Comparison of ENCODE assay signal across 8 mouse cellular contexts in genomic region chr8:124775695-124776094, GRCm38 (mm10). TPM values are rescaled to one million over a fixed set of nuclear protein-coding genes. Genes with fewer than 3 reads are reported as not detected.
DNase-seq lines count a peak whose midpoint lies in the region; ATAC-seq and TF ChIP-seq lines count a peak whose summit lies in the region.

No protein-coding gene starts in this region.

- ATAC-seq in limb, embryonic 14.5 days (ENCODE audit: low FRiP score, low read depth), result no peak
- no peak for ATAC-seq in midbrain, postnatal 0 days (ENCODE audit: low FRiP score)

- no peak overlapping the region for H3K4me3 ChIP-seq in kidney, adult 2 months (ENCODE audit: insufficient read depth, low read depth, low read length)
- no peak overlapping the region for H3K4me3 ChIP-seq in limb, embryonic 14.5 days (replicated peaks; ENCODE audit: low read length)
- H3K4me3 ChIP-seq in midbrain, postnatal 0 days (ENCODE audit: low read depth, low read length), result no peak overlapping the region

- no peaks in the 10 kb centered on the region for H3K9me3 ChIP-seq in limb, embryonic 14.5 days (ENCODE audit: control insufficient read depth, low read length)
- H3K9me3 ChIP-seq in midbrain, postnatal 0 days (ENCODE audit: low read length), result no peaks in the 10 kb centered on the region

- no peaks in the 10 kb centered on the region for H3K4me1 ChIP-seq in kidney, adult 2 months (ENCODE audit: control insufficient read depth, insufficient read depth, low read length)
- H3K4me1 ChIP-seq in limb, embryonic 14.5 days (ENCODE audit: control insufficient read depth, insufficient read depth, low read length), result no peaks in the 10 kb centered on the region
- H3K4me1 ChIP-seq in midbrain, postnatal 0 days (ENCODE audit: insufficient read depth, low read length), result peaks cover 3% of the 10 kb centered on the region; the same call in 1 of the 2 replicates

- DNase-seq in A20 (ENCODE audit: low read depth, low spot score), result peak; percentile 69
- peak; percentile 87 for DNase-seq in adrenal gland, adult 2 months
- peak; percentile 69 for DNase-seq in embryo, embryonic 11.5 days (ENCODE audit: low read depth, low spot score)
- peak; percentile 23 to 30 for DNase-seq in heart, adult 9 months (ENCODE audit: low spot score in 2 of 2)
- peak; percentile 74 for DNase-seq in kidney, adult 2 months
- peak; percentile 83 for DNase-seq in limb, embryonic 14.5 days (ENCODE audit: low spot score)
- DNase-seq in midbrain, postnatal 0 days (ENCODE audit: low spot score), result peak; percentile 82
- DNase-seq in spleen, postnatal 36 days (ENCODE audit: low spot score in 2 of 2), result peak; percentile 24 to 29

- TF ChIP-seq CTCF in kidney, adult 2 months (conservative IDR thresholded peaks at IDR 0.05; ENCODE audit: insufficient read depth, insufficient read length, low read depth, low read length), result peak; percentile 77
- TF ChIP-seq CTCF in midbrain, postnatal 0 days (IDR thresholded peaks at IDR 0.05), result peak; percentile 83

- H3K27ac ChIP-seq in kidney, adult 2 months (ENCODE audit: insufficient read depth, low read depth, low read length), result no peak overlapping the region
- H3K27ac ChIP-seq in limb, embryonic 14.5 days (replicated peaks; ENCODE audit: low read depth, low read length), result no peak overlapping the region
- H3K27ac ChIP-seq in midbrain, postnatal 0 days (ENCODE audit: low read depth, low read length), result no peak overlapping the region

- H3K36me3 ChIP-seq in kidney, adult 2 months (ENCODE audit: control insufficient read depth, insufficient read depth, low read length), result no peaks in the 10 kb centered on the region
- H3K36me3 ChIP-seq in limb, embryonic 14.5 days (ENCODE audit: control insufficient read depth, insufficient read depth, low read length), result no peaks in the 10 kb centered on the region
- H3K36me3 ChIP-seq in midbrain, postnatal 0 days (ENCODE audit: insufficient read depth, low read length), result no peaks in the 10 kb centered on the region

- 19% methylated on average over 16 of the region's 16 CpGs for whole genome bisulfite sequencing in kidney, adult 2 months
- 16% methylated on average over 16 of the region's 16 CpGs for WGBS in limb, embryonic 14.5 days
- 17% methylated on average over 16 of the region's 16 CpGs for WGBS in midbrain, postnatal 0 days

- no peaks in the 10 kb centered on the region for H3K27me3 ChIP-seq in kidney, adult 2 months (replicated peaks; ENCODE audit: control insufficient read depth, insufficient read depth, low read length)
- H3K27me3 ChIP-seq in limb, embryonic 14.5 days (ENCODE audit: control insufficient read depth, insufficient read depth, low read length), result no peaks in the 10 kb centered on the region
- no peaks in the 10 kb centered on the region for H3K27me3 ChIP-seq in midbrain, postnatal 0 days (ENCODE audit: insufficient read depth, low read length)

- TF ChIP-seq POLR2A in kidney, adult 2 months (IDR thresholded peaks at IDR 0.05; ENCODE audit: low read depth, low read length), result no peak
- TF ChIP-seq POLR2A in limb, embryonic 14.5 days (IDR thresholded peaks at IDR 0.05; ENCODE audit: borderline replicate concordance, extremely low read depth, insufficient read depth, insufficient read length), result no peak

- no peak overlapping the region for H3K4me2 ChIP-seq in limb, embryonic 14.5 days (replicated peaks; ENCODE audit: low read depth, low read length, severe bottlenecking)
- peak overlapping the region; percentile 9; the same call in 1 of the 2 replicates for H3K4me2 ChIP-seq in midbrain, postnatal 0 days (ENCODE audit: low read depth, low read length, poor library complexity, severe bottlenecking)

- H3K9ac ChIP-seq in limb, embryonic 14.5 days (ENCODE audit: low read depth, low read length, severe bottlenecking), result no peak overlapping the region
- H3K9ac ChIP-seq in midbrain, postnatal 0 days (replicated peaks; ENCODE audit: low read length, poor library complexity, severe bottlenecking), result no peak overlapping the region

RNA-seq across cellular contexts. Expression of gene Trim67, which starts 17.2 kb away (rescaled TPM):
- 1 to 10 TPM; 1.4 to 3.5 TPM for total RNA-seq in adrenal gland, adult 2 months (2021)
- polyA plus RNA-seq in adrenal gland, adult 2 months (2012; rRNA removed), result 0.52 and 1.0 TPM in 2 replicates
- polyA plus RNA-seq in kidney, adult 2 months (2012; rRNA removed), result 0.14 and 0.30 TPM in 2 replicates
- polyA plus RNA-seq in limb, embryonic 14.5 days (2012; rRNA removed), result 0.20 and 0.29 TPM in 2 replicates
- polyA plus RNA-seq in limb, embryonic 14.5 days (2014; fragmentation: Nextera tagmentation; extraction: Ambion mirVana), result 0.03 and 0.04 TPM in 2 replicates
- 87.1 and 104 TPM in 2 replicates for total RNA-seq in midbrain, postnatal 0 days (2014; rRNA removed)
- 22.0 and 25.6 TPM in 2 replicates for polyA plus RNA-seq in midbrain, postnatal 0 days (2015; fragmentation: Nextera tagmentation; extraction: Ambion mirVana)

RNA-seq across cellular contexts. Expression of gene Fam89a, which starts 24.1 kb away (rescaled TPM):
- under 1 TPM; 0.28 to 0.43 TPM for total RNA-seq in adrenal gland, adult 2 months (2021)
- polyA plus RNA-seq in adrenal gland, adult 2 months (2012; rRNA removed), result 1.0 and 1.6 TPM in 2 replicates
- polyA plus RNA-seq in kidney, adult 2 months (2012; rRNA removed), result 1.9 TPM in 2 replicates
- 4.1 and 4.6 TPM in 2 replicates for polyA plus RNA-seq in limb, embryonic 14.5 days (2012; rRNA removed)
- 3.3 and 3.4 TPM in 2 replicates for polyA plus RNA-seq in limb, embryonic 14.5 days (2014; fragmentation: Nextera tagmentation; extraction: Ambion mirVana)
- 1.2 TPM in 1 of 2 replicates, not detected in the other for total RNA-seq in midbrain, postnatal 0 days (2014; rRNA removed)
- polyA plus RNA-seq in midbrain, postnatal 0 days (2015; fragmentation: Nextera tagmentation; extraction: Ambion mirVana), result 0.25 and 0.26 TPM in 2 replicates

RNA-seq across cellular contexts. Expression of gene Arv1, which starts 53.8 kb away (rescaled TPM):
- 10 to 100 TPM in 1 of 2 experiments, 1 to 10 TPM in 1; 9.2 to 10.7 TPM for total RNA-seq in adrenal gland, adult 2 months (2021)
- 12.8 and 13.9 TPM in 2 replicates for polyA plus RNA-seq in adrenal gland, adult 2 months (2012; rRNA removed)
- 8.8 and 13.9 TPM in 2 replicates for polyA plus RNA-seq in kidney, adult 2 months (2012; rRNA removed)
- polyA plus RNA-seq in limb, embryonic 14.5 days (2012; rRNA removed), result 30.2 and 35.9 TPM in 2 replicates
- 21.8 and 21.9 TPM in 2 replicates for polyA plus RNA-seq in limb, embryonic 14.5 days (2014; fragmentation: Nextera tagmentation; extraction: Ambion mirVana)
- 22.5 and 25.4 TPM in 2 replicates for total RNA-seq in midbrain, postnatal 0 days (2014; rRNA removed)
- polyA plus RNA-seq in midbrain, postnatal 0 days (2015; fragmentation: Nextera tagmentation; extraction: Ambion mirVana), result 35.2 and 35.7 TPM in 2 replicates

RNA-seq across cellular contexts. Expression of gene Ttc13, which starts 53.9 kb away (rescaled TPM):
- total RNA-seq in adrenal gland, adult 2 months (2021), result 10 to 100 TPM; 36.4 to 43.3 TPM
- polyA plus RNA-seq in adrenal gland, adult 2 months (2012; rRNA removed), result 14.6 and 16.6 TPM in 2 replicates
- 9.4 and 11.8 TPM in 2 replicates for polyA plus RNA-seq in kidney, adult 2 months (2012; rRNA removed)
- polyA plus RNA-seq in limb, embryonic 14.5 days (2012; rRNA removed), result 42.6 and 44.3 TPM in 2 replicates
- polyA plus RNA-seq in limb, embryonic 14.5 days (2014; fragmentation: Nextera tagmentation; extraction: Ambion mirVana), result 46.5 and 46.9 TPM in 2 replicates
- total RNA-seq in midbrain, postnatal 0 days (2014; rRNA removed), result 64.8 and 76.5 TPM in 2 replicates
- 64.0 and 66.5 TPM in 2 replicates for polyA plus RNA-seq in midbrain, postnatal 0 days (2015; fragmentation: Nextera tagmentation; extraction: Ambion mirVana)

Comparison
In these comparisons a context has a peak if more than half of its experiments do, and no peak if none do; other contexts are left out.
1. DNase-seq: peak in every context shown above with its lines; median percentile 87 in adrenal gland, adult 2 months; 83 in limb, embryonic 14.5 days; 82 in midbrain, postnatal 0 days; 74 in kidney, adult 2 months; 69 in A20; 69 in embryo, embryonic 11.5 days; 26 in heart, adult 9 months; 26 in spleen, postnatal 36 days.
2. RNA of gene Trim67, which starts 17.2 kb away (polyA plus RNA-seq): 22.0 to 25.6 TPM in midbrain, postnatal 0 days; 0.52 to 1.0 TPM in adrenal gland, adult 2 months, 0.14 to 0.30 TPM in kidney, adult 2 months and 0.03 to 0.29 TPM in limb, embryonic 14.5 days; every median in the first group is over 10 times any median in the second.